Mouse (Mus musculus) cerebellum, adult 2 months (tissue): ENCODE results near the gene Zrsr2.

ENCODE experiments used
- CTCF ChIP-seq: fragments of 200-500 bp; IDR thresholded peaks from 2 replicates; pipeline ENCODE4 v1.5.1; 2011; ENCODE audit warnings: low read depth, mild to moderate bottlenecking, control low read depth, low read length, moderate library complexity, borderline replicate concordance; ENCODE audit not compliant: insufficient read depth
- POLR2A ChIP-seq: fragments of 200-500 bp; IDR thresholded peaks from 2 replicates; pipeline ENCODE4 v1.6.1; 2011; ENCODE audit warnings: low read length, control low read depth, borderline replicate concordance; ENCODE audit not compliant: insufficient read depth

GRCm38 (mm10) chrX:163897354-163897753 is 61.1 kb downstream of the Zrsr2 start:
- TF ChIP-seq POLR2A (no peak), CTCF (no peak)
